Mouse (Mus musculus): ENCODE data around the gene Htr6. TPM values are rescaled to one million over a fixed set of nuclear protein-coding genes. Genes with fewer than 3 reads are reported as not detected.
A peak's percentile ranks its signal among the peaks of the same experiment; 100 is the strongest.

Gene Htr6
- polyA plus RNA-seq, 1 experiment, result not detected

GRCm38 (mm10) chr4:139105453-139105852, 30.1 kb upstream of the Htr6 start:
- no peak overlapping the region for H3K4me3 ChIP-seq (replicated peaks)
- no peaks in the 10 kb centered on the region for H3K27me3 ChIP-seq (replicated peaks)
- no peak for TF ChIP-seq GATA1 (IDR thresholded peaks at IDR 0.05; ENCODE audit: borderline replicate concordance, low read length)
- TF ChIP-seq FLI1 (IDR thresholded peaks at IDR 0.05; ENCODE audit: low read length), result no peak
- no peaks in the 10 kb centered on the region for H3K9me3 ChIP-seq
- peaks cover 78% of the 10 kb centered on the region for H3K36me3 ChIP-seq (replicated peaks; ENCODE audit: low read length)
- peaks cover 55% of the 10 kb centered on the region for H3K4me1 ChIP-seq

- H3K36me3 ChIP-seq (replicated peaks; ENCODE audit: low read length), result peaks cover 54% of the 10 kb centered on the region
- H3K9me3 ChIP-seq, result no peaks in the 10 kb centered on the region
- H3K27me3 ChIP-seq (replicated peaks), result peaks cover 3% of the 10 kb centered on the region
- H3K4me3 ChIP-seq (replicated peaks), result no peak overlapping the region
- TF ChIP-seq GATA1 (IDR thresholded peaks at IDR 0.05; ENCODE audit: borderline replicate concordance, low read length) (no peak), FLI1 (IDR thresholded peaks at IDR 0.05; ENCODE audit: low read length) (no peak)
- H3K4me1 ChIP-seq, result peaks cover 27% of the 10 kb centered on the region
Observed at GRCm38 (mm10) chr4:139101546-139101945, 26.2 kb upstream of the Htr6 start.

GRCm38 (mm10) chr4:139100326-139100725, 25.0 kb upstream of the Htr6 start:
- H3K9me3 ChIP-seq, result peaks cover 4% of the 10 kb centered on the region
- H3K27me3 ChIP-seq (replicated peaks), result peaks cover 15% of the 10 kb centered on the region
- no peak overlapping the region for H3K4me3 ChIP-seq (replicated peaks)
- TF ChIP-seq FLI1 (IDR thresholded peaks at IDR 0.05; ENCODE audit: low read length), result no peak
- no peak for TF ChIP-seq GATA1 (IDR thresholded peaks at IDR 0.05; ENCODE audit: borderline replicate concordance, low read length)
- peaks cover 43% of the 10 kb centered on the region for H3K36me3 ChIP-seq (replicated peaks; ENCODE audit: low read length)
- H3K4me1 ChIP-seq, result peaks cover 18% of the 10 kb centered on the region

- H3K9me3 ChIP-seq, result peaks cover 14% of the 10 kb centered on the region
Observed at GRCm38 (mm10) chr4:139096201-139096600, 20.8 kb upstream of the Htr6 start.

DNA sequence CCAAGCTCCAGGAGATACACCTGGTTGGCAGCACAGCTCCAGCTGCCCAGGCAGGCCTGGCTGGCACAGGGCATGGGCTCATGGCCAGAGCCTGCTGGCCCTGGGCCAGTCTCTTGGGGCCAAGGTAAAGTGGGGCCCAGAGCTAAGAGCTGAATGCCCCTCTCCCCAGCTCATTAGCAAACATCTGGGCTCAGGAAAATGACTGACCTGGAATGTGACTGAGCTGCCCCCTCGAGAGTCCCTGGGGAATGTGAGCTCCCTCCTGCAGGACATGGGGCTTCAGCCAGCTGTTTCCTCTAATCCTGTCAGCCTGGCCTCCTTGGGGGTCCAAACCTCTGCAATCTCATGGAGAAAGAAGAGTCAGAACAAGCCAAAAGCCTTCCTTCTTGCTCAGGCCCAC, 20.0 kb upstream of the Htr6 start:
- H3K27me3 ChIP-seq (replicated peaks), result peaks cover 65% of the 10 kb centered on the region
- peaks cover 14% of the 10 kb centered on the region for H3K9me3 ChIP-seq

More at GRCm38 (mm10) chr4:139096201-139096600, 20.8 kb upstream of the Htr6 start:
- H3K27me3 ChIP-seq (replicated peaks), result peaks cover 57% of the 10 kb centered on the region
- TF ChIP-seq FLI1 (IDR thresholded peaks at IDR 0.05; ENCODE audit: low read length) (no peak), GATA1 (IDR thresholded peaks at IDR 0.05; ENCODE audit: borderline replicate concordance, low read length) (no peak)
- peaks cover 2% of the 10 kb centered on the region for H3K36me3 ChIP-seq (replicated peaks; ENCODE audit: low read length)
- H3K4me3 ChIP-seq (replicated peaks), result no peak overlapping the region
- peaks cover 16% of the 10 kb centered on the region for H3K4me1 ChIP-seq

DNA sequence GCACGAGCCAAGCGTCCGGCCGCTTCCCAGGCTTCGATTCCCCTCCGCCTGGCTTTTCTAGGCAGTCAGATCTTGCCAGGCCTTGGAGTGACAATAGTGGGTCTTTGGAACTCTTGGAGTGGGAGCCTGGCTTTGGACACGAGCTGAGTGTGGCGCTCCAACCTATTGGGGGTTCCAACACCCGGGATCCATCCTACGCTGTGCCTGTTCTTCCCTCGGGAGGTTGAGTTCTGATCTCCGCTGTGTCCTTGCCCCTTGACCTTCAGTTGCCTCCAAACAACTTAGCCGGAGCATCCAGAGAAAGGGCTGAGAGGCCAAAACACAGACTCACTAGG, 17.8 kb upstream of the Htr6 start:
- Histone ChIP-seq H3K27me3 (replicated peaks) (peaks cover 84% of the 10 kb centered on the region), H3K9me3 (peaks cover 14% of the 10 kb centered on the region), H3K4me1 (peaks cover 26% of the 10 kb centered on the region), H3K4me3 (replicated peaks) (peak overlapping the region; percentile 86), H3K36me3 (replicated peaks; ENCODE audit: low read length) (no peaks in the 10 kb centered on the region)
- no peak for TF ChIP-seq FLI1 (IDR thresholded peaks at IDR 0.05; ENCODE audit: low read length)
- no peak for TF ChIP-seq GATA1 (IDR thresholded peaks at IDR 0.05; ENCODE audit: borderline replicate concordance, low read length)

More for the DNA sequence above, 20.0 kb upstream of the Htr6 start:
- no peaks in the 10 kb centered on the region for H3K36me3 ChIP-seq (replicated peaks; ENCODE audit: low read length)
- no peak for TF ChIP-seq GATA1 (IDR thresholded peaks at IDR 0.05; ENCODE audit: borderline replicate concordance, low read length)
- TF ChIP-seq FLI1 (IDR thresholded peaks at IDR 0.05; ENCODE audit: low read length), result no peak
- peaks cover 22% of the 10 kb centered on the region for H3K4me1 ChIP-seq
- H3K4me3 ChIP-seq (replicated peaks), result no peak overlapping the region

DNA sequence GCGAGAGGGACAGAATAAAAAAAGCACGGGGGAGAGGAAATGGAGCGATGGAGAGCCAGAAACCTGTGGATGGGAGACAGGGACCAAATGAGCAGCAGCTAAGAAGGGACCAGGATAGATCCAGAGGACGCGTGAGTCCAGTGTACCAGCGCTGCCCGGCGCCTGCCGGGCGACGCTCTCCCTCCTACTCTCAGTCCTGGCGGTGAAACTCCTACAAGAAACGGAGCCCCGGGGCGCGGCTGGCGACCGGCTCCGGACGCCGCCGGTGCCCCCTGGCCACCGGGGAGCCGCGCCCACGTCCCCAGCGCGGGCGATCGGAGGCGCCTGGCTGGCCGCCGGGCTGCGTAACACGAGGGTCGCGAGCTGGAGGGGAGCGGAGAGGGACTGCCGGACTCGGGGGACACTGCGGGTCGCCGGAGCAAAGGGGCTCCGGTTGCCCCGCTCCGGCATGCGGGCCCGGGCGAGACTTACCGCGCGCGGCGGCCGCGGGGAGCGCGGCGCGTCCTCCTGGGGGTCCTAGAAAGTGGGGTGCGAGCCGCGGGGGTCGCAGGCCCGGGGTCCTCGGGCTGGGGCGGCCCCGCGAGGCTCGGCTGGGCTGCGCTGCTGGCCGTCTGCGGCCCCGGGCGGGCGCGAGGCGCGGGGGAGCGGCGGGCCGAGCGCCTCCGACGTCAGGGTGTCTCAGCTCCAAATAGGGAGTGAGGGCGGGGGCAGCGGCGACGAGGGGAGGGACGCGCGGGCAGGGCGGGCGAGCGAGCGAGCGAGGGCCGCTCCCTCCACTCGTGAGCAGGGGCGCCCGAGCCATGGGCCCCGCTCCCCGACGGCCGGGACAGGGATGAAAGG, 17.2 kb upstream of the Htr6 start, which contains the start of gene Nbl1:
TSS of gene Nbl1 (minus strand) at position 638 of the 840 bp plus-strand sequence.
- Histone ChIP-seq H3K36me3 (replicated peaks; ENCODE audit: low read length) (no peaks in the 10 kb centered on the region), H3K4me1 (peaks cover 26% of the 10 kb centered on the region), H3K4me3 (replicated peaks) (peak within 1 kb of the TSS; percentile 86), H3K27me3 (replicated peaks) (peaks cover 90% of the 10 kb centered on the region), H3K9me3 (peaks cover 14% of the 10 kb centered on the region)
- TF ChIP-seq GATA1 (IDR thresholded peaks at IDR 0.05; ENCODE audit: borderline replicate concordance, low read length), result no peak
- TF ChIP-seq FLI1 (IDR thresholded peaks at IDR 0.05; ENCODE audit: low read length), result no peak

- H3K4me3 ChIP-seq (replicated peaks), result peak overlapping the region; percentile 86
- peaks cover 35% of the 10 kb centered on the region for H3K4me1 ChIP-seq
- peaks cover 99% of the 10 kb centered on the region for H3K27me3 ChIP-seq (replicated peaks)
- TF ChIP-seq FLI1 (IDR thresholded peaks at IDR 0.05; ENCODE audit: low read length), result no peak
- TF ChIP-seq GATA1 (IDR thresholded peaks at IDR 0.05; ENCODE audit: borderline replicate concordance, low read length), result no peak
- peaks cover 14% of the 10 kb centered on the region for H3K9me3 ChIP-seq
- H3K36me3 ChIP-seq (replicated peaks; ENCODE audit: low read length), result no peaks in the 10 kb centered on the region
Observed at GRCm38 (mm10) chr4:139091478-139092355, 16.3 kb upstream of the Htr6 start.

GRCm38 (mm10) chr4:139091066-139091465, 15.7 kb upstream of the Htr6 start:
- peaks cover 97% of the 10 kb centered on the region for H3K27me3 ChIP-seq (replicated peaks)
- TF ChIP-seq GATA1 (IDR thresholded peaks at IDR 0.05; ENCODE audit: borderline replicate concordance, low read length) (no peak), FLI1 (IDR thresholded peaks at IDR 0.05; ENCODE audit: low read length) (no peak)

More at GRCm38 (mm10) chr4:139091066-139091465, 15.7 kb upstream of the Htr6 start:
- H3K36me3 ChIP-seq (replicated peaks; ENCODE audit: low read length), result no peaks in the 10 kb centered on the region
- H3K4me1 ChIP-seq, result peaks cover 35% of the 10 kb centered on the region
- H3K4me3 ChIP-seq (replicated peaks), result no peak overlapping the region
- H3K9me3 ChIP-seq, result peaks cover 14% of the 10 kb centered on the region

Measured in megakaryocyte, embryonic 14.5 days (primary cell).